Mouse (Mus musculus): ENCODE results near the gene Hdac9.

GRCm38 (mm10) chr12:34347529-34347928 is 569.4 kb downstream of the Hdac9 start:
- TF ChIP-seq EP300 (IDR thresholded peaks at IDR 0.05; ENCODE audit: low read depth) (no peak), CTCF (IDR thresholded peaks at IDR 0.05; ENCODE audit: low read depth) (no peak)
